Mouse (Mus musculus) myocyte (in vitro differentiated cells): Measurements from ENCODE around the gene Sub1. TPM values are rescaled to one million over a fixed set of nuclear protein-coding genes. Genes with fewer than 3 reads are reported as not detected.

Source experiments
- H3K27me3 ChIP-seq: one replicate; pipeline ENCODE4 v1.6.1; 2011; ENCODE audit not compliant: control insufficient read depth, insufficient read depth, insufficient read length
- H3K36me3 ChIP-seq: one replicate; pipeline ENCODE4 v1.6.1; 2011; ENCODE audit not compliant: control insufficient read depth, insufficient read depth
- H3K4me2 ChIP-seq: one replicate; pipeline ENCODE4 v1.6.1; 2011; ENCODE audit warnings: low read depth, control low read depth
- H3K4me3 ChIP-seq: one replicate; pipeline ENCODE4 v1.5.1; 2011; ENCODE audit warnings: mild to moderate bottlenecking, control low read depth, moderate library complexity
- H3K79me2 ChIP-seq: one replicate; pipeline ENCODE4 v1.6.1; 2011; ENCODE audit not compliant: control insufficient read depth, insufficient read depth
- H3ac ChIP-seq: one replicate; pipeline ENCODE4 v1.6.1; 2011; ENCODE audit not compliant: control insufficient read depth, insufficient read length
- CEBPB ChIP-seq: IDR thresholded peaks from 2 replicates; pipeline ENCODE4 v1.6.1; 2011; ENCODE audit warnings: mild to moderate bottlenecking, moderate library complexity; ENCODE audit not compliant: poor library complexity, insufficient read depth, severe bottlenecking
- E2F4 ChIP-seq: IDR thresholded peaks from one replicate; pipeline ENCODE4 v1.6.1; 2011; ENCODE audit warnings: mild to moderate bottlenecking, control low read depth, moderate library complexity; ENCODE audit not compliant: insufficient read depth
- MAX ChIP-seq: IDR thresholded peaks from one replicate; pipeline ENCODE4 v1.6.1; 2011; ENCODE audit warnings: low read depth, mild to moderate bottlenecking, control low read depth
- MYOD1 ChIP-seq, 3 experiments: IDR thresholded peaks; one replicate each; pipeline ENCODE4 v1.6.1; 2011; ENCODE audit warnings: control low read depth in 2 of 3, low read depth in 2 of 3, mild to moderate bottlenecking in 2 of 3, moderate library complexity in 1 of 3; ENCODE audit not compliant: insufficient read length in 2 of 3, control insufficient read depth in 1 of 3
- MYOG ChIP-seq, 3 experiments: IDR thresholded peaks; one replicate each; pipeline ENCODE4 v1.6.1; 2011; ENCODE audit warnings: control low read depth in 2 of 3, low read depth in 2 of 3, mild to moderate bottlenecking in 2 of 3; ENCODE audit not compliant: insufficient read length in 2 of 3, control insufficient read depth in 1 of 3, insufficient read depth in 1 of 3
- POLR2A ChIP-seq: IDR thresholded peaks from one replicate; pipeline ENCODE4 v1.6.1; 2011; ENCODE audit warnings: low read depth, mild to moderate bottlenecking, control low read depth, moderate library complexity; ENCODE audit not compliant: insufficient read length
- POLR2AphosphoS2 ChIP-seq: IDR thresholded peaks from one replicate; pipeline ENCODE4 v1.6.1; 2011; ENCODE audit warnings: low read depth, control low read depth; ENCODE audit not compliant: insufficient read length
- REST ChIP-seq: IDR thresholded peaks from one replicate; pipeline ENCODE4 v1.6.1; 2011; ENCODE audit warnings: mild to moderate bottlenecking, control low read depth, moderate library complexity; ENCODE audit not compliant: insufficient read depth, insufficient read length
- SRF ChIP-seq: IDR thresholded peaks from one replicate; pipeline ENCODE4 v1.6.1; 2011; ENCODE audit warnings: low read depth; ENCODE audit not compliant: control insufficient read depth, insufficient read length
- TCF12 ChIP-seq: IDR thresholded peaks from one replicate; pipeline ENCODE4 v1.6.1; 2011; ENCODE audit warnings: mild to moderate bottlenecking, control low read depth; ENCODE audit not compliant: poor library complexity, insufficient read depth, severe bottlenecking
- TCF3 ChIP-seq: IDR thresholded peaks from one replicate; pipeline ENCODE4 v1.6.1; 2011; ENCODE audit warnings: low read depth, control low read depth; ENCODE audit not compliant: insufficient read length
- USF1 ChIP-seq: IDR thresholded peaks from one replicate; pipeline ENCODE4 v1.6.1; 2011; ENCODE audit warnings: low read depth, mild to moderate bottlenecking, control low read depth, moderate library complexity
- polyA plus RNA-seq: library from polyadenylated mRNA; unstranded; fragments of >200 nt; fragmentation: generic; extraction: Trizol; gene quantifications from one replicate; pipeline ENCODE4 v1.2.1, GENCODE M21; 2012; ENCODE audit warnings: missing spikeins

The Sub1 gene
- polyA plus RNA-seq, 1 experiment: 156 TPM

GRCm38 (mm10) chr15:11963791-11964525 lies 32.8 kb downstream of the Sub1 start:
- no peaks in the 10 kb centered on the region for H3K36me3 ChIP-seq
- no peak overlapping the region for H3ac ChIP-seq
- H3K27me3 ChIP-seq: no peaks in the 10 kb centered on the region
- H3K79me2 ChIP-seq: no peaks in the 10 kb centered on the region
- no peak overlapping the region for H3K4me2 ChIP-seq
- TF ChIP-seq E2F4: no peak
- TF ChIP-seq USF1: no peak
- TF ChIP-seq SRF: no peak
- no peak for TF ChIP-seq MAX
- no peak for TF ChIP-seq TCF3
- no peak for TF ChIP-seq POLR2AphosphoS2
- no peak for TF ChIP-seq MYOG (IDR thresholded peaks at IDR 0.05; ENCODE audit: control insufficient read depth in 1 of 3, insufficient read depth in 1 of 3, insufficient read length in 2 of 3, low read depth in 2 of 3)
- no peak for TF ChIP-seq MYOD1 (IDR thresholded peaks at IDR 0.05; ENCODE audit: control insufficient read depth in 1 of 3, insufficient read length in 2 of 3, low read depth in 2 of 3)
- TF ChIP-seq REST: no peak
- TF ChIP-seq CEBPB: no peak
- no peak for TF ChIP-seq TCF12
- TF ChIP-seq POLR2A: no peak
- H3K4me3 ChIP-seq: no peak overlapping the region

DNA sequence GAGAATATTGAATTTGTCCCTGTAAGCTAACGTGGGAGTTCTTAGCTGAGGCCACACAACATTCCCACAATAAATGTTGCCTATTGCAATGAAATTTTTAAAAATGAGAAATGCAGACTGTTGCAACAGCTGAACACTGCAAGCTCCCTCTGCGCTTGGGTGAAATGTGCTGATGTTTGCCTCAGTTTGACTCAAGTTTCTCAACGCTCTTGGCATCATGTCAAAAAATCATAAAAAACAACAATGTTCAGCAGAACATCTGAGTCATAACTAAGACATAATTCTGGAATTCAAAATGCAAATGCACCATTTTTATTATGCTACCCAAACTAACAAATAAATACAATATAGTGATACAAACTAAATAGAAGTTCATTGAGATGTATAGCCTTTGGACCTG lies 37.1 kb downstream of the Sub1 start:
- TF ChIP-seq SRF (no peak), TCF3 (no peak), POLR2AphosphoS2 (no peak)
- no peak overlapping the region for H3ac ChIP-seq
- H3K27me3 ChIP-seq: no peaks in the 10 kb centered on the region
- no peak overlapping the region for H3K4me3 ChIP-seq
- no peaks in the 10 kb centered on the region for H3K79me2 ChIP-seq
- H3K4me2 ChIP-seq: no peak overlapping the region
- H3K36me3 ChIP-seq: no peaks in the 10 kb centered on the region

- Histone ChIP-seq H3K4me2 (no peak overlapping the region), H3K79me2 (no peaks in the 10 kb centered on the region), H3K27me3 (no peaks in the 10 kb centered on the region), H3K36me3 (no peaks in the 10 kb centered on the region), H3ac (no peak overlapping the region), H3K4me3 (no peak overlapping the region)
- TF ChIP-seq SRF (no peak), USF1 (no peak), TCF3 (no peak), MYOD1 (IDR thresholded peaks at IDR 0.05; ENCODE audit: control insufficient read depth in 1 of 3, insufficient read length in 2 of 3, low read depth in 2 of 3) (no peak), REST (no peak), TCF12 (no peak), CEBPB (no peak), POLR2A (no peak), MAX (no peak), E2F4 (no peak), MYOG (IDR thresholded peaks at IDR 0.05; ENCODE audit: control insufficient read depth in 1 of 3, insufficient read depth in 1 of 3, insufficient read length in 2 of 3, low read depth in 2 of 3) (no peak), POLR2AphosphoS2 (no peak)
Measured at GRCm38 (mm10) chr15:11956129-11956528, 40.7 kb downstream of the Sub1 start.

DNA sequence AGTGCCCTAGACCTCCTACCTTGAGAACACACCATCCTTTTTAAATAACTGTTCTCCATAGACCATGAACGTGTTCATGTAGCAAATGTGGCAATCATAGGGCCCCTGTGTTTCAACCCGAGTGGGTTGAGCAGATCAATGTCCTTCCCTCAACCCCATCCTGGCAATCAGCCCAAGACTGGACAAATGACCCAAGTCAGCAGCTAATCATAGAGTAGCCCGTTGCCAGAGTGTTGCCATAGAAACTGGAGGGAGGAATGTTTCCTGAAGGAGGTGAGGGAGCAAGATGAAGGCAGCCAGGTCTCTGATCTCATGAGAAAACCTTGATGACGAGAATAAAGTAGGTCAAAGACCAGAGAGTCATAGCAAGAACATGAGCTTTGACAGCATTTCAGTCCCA lies 42.6 kb downstream of the Sub1 start:
- Histone ChIP-seq H3K4me3 (no peak overlapping the region), H3K36me3 (no peaks in the 10 kb centered on the region), H3ac (no peak overlapping the region), H3K79me2 (no peaks in the 10 kb centered on the region), H3K27me3 (no peaks in the 10 kb centered on the region), H3K4me2 (no peak overlapping the region)
- no peak for TF ChIP-seq MYOD1 (IDR thresholded peaks at IDR 0.05; ENCODE audit: control insufficient read depth in 1 of 3, insufficient read length in 2 of 3, low read depth in 2 of 3)
- TF ChIP-seq TCF12: no peak
- no peak for TF ChIP-seq E2F4
- no peak for TF ChIP-seq CEBPB
- no peak for TF ChIP-seq POLR2AphosphoS2
- TF ChIP-seq USF1: no peak
- no peak for TF ChIP-seq MAX
- no peak for TF ChIP-seq MYOG (IDR thresholded peaks at IDR 0.05; ENCODE audit: control insufficient read depth in 1 of 3, insufficient read depth in 1 of 3, insufficient read length in 2 of 3, low read depth in 2 of 3)
- no peak for TF ChIP-seq POLR2A
- TF ChIP-seq REST: no peak
- no peak for TF ChIP-seq SRF

DNA sequence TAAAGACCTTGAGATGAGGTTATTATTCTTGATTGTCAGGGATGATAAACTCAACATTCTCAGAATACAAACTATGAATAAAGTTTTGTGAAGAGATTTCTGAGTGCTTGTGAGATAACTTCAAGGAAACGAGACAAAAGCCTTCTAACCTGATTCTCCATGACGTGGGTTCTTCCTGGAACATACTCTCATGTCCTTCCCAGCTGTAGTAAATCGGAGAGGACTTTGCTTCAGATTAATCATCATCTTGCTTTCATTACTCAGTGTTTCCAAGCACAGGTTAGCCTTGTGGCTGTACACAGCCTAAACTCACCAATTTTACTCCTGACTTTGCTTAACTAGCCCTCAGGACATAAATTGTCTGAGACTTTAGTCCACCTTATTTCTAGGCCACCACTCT lies 44.6 kb downstream of the Sub1 start:
- no peak for TF ChIP-seq TCF3
- TF ChIP-seq E2F4: no peak
- TF ChIP-seq CEBPB: no peak
- no peak overlapping the region for H3K4me2 ChIP-seq
- no peaks in the 10 kb centered on the region for H3K27me3 ChIP-seq
- H3K79me2 ChIP-seq: no peaks in the 10 kb centered on the region
- H3K36me3 ChIP-seq: no peaks in the 10 kb centered on the region
- H3K4me3 ChIP-seq: no peak overlapping the region
- no peak overlapping the region for H3ac ChIP-seq
